Mouse (Mus musculus) ovary, postnatal 10 days (tissue): ENCODE data around the gene Hoxa5.

Source experiments
- DNase-seq: peaks from one replicate; pipeline ENCODE4 v3.0.0; 2022; ENCODE audit warnings: low spot score

Hoxa5 gene

DNA sequence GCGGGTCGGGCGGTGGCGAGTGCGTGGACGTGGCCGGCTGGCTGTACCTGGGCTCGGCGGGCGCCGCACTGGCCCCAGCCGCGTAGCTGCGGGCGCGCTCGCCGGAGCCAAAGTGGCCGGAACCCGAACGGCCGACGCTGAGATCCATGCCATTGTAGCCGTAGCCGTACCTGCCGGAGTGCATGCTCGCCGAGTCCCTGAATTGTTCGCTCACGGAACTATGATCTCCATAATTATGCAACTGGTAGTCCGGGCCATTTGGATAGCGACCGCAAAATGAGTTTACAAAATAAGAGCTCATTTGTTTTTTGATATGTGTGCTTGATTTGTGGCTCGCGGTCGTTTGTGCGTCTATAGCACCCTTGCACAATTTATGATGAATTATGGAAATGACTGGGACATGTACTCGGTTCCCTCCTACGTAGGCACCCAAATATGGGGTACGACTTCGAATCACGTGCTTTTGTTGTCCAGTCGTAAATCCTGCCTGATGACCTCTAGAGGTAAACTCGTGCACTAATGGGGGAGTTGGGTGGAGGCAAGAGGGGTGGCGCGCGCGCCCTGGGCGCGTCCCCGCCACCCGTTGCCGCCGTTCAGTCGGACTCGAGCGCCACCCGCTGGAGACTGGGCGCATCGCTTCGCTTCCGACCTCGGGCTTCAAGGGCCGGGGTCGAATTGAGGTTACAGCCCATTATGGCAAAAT, at the start of gene Hoxa5:
Gene Hoxa5, minus strand, starts transcription at position 538 of the 703 bp plus-strand sequence.
- no peak for DNase-seq

DNA sequence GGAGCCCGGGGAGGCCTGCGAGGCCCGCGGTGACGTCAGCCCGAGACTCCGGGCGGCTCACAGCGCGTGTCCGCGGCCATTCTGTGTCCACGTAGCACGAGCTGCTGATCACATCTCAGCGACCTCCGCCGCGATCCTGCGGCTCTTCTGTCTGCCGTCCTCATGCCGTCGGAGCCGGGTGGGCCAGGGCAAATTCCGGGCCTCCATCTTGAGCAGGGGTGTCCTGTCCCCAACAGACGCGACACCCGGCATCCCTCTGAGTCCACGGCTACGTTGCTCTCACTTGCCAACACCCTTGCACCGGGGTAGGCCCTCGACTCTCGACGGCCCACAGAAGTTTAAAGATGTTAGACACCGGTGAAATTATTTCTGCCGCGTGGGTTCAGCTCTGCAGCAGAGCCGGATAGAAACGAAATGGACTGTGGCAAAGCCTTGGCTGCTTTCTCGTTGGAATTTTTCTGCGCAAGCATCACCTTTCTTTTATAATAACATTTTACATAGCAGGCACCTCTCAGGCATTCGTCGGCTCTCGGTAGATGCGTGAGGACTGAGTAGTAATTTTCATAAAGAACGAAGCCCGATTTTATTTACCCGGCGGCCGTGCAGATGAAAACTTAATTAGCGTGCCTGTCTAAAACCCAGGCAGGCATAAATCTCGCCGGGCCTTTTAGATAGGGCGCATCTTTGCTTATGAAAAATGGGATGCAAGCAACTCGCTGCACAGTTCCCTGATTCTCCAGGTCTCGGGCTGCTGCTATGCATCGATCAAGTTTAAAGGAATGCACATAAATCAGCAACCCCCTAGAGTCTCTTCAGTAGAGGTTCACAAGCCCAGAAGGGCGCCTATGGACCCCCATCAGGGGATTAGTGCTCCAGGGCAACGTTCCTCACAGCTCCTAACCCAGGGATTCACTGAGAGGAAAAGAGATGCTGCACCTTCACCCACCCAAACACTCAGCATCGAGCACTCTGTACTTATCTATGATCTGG, 49.4 kb upstream of the Hoxa5 start:
- no peak for DNase-seq

DNA sequence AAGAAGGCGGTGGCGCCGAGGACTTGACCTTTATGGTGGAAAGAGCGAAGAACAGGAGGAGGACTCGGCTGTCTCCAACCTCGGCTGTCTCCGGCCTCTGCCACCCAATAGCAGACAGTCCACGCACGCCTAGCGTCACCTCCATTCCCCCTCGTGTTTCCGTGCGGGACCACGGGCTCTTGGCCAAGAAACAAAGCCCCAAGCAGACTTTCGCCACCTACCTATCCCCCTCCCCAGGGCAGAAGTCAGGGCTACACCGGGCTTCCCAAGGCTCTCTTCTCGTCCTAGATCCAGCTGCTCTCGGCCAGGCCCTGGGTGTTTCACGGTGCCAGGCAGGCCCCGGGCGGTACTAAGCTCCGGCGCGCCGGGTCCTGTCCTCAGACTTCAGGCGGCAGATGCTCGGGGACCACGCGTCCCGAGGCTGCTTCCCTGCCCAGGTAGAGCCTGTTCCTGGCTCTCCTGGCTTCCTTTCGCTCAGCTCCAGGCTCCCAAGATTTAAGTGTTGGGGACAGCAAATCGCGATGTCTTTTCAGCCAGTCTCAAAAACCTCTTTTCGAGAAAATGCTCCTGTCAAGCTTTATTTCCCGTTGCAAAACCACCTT, 48.5 kb upstream of the Hoxa5 start:
- no peak for DNase-seq

DNA sequence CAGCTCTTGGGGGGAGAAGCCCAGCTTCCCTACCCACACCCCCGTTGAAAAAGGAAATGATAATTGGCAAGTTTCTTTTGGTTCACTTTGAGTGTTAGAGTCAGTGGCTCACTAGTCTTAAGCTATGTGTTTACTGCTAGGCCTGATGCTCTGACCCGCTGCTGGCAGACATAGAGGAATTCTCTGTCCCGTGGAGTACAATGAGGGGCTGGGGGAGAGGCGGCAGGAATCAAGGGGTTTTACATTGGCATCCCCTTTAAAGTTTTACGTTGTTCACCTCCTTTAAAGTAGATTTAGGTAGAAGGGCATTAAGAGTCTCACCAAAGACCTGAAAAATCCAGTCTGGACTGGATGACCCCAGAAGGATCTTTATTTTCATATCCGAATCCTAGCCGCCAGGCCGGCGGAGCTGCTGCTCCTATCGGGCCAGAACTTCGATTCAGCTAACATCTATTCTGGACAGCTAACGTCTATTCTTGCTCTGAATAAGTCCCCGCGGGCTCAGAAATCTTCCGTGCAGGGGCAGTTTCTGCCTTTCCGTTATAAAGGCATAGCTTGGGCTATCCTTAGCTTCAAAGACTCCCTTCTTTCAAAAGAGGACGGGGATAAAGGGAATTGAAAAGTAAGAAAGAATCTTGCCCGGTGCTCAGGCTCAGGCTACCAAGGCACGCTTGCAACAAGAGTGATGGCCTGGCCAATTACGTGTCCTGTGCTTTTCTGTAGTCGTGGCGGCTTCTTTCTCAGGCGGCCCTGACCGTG, 47.8 kb upstream of the Hoxa5 start:
- no peak for DNase-seq

DNA sequence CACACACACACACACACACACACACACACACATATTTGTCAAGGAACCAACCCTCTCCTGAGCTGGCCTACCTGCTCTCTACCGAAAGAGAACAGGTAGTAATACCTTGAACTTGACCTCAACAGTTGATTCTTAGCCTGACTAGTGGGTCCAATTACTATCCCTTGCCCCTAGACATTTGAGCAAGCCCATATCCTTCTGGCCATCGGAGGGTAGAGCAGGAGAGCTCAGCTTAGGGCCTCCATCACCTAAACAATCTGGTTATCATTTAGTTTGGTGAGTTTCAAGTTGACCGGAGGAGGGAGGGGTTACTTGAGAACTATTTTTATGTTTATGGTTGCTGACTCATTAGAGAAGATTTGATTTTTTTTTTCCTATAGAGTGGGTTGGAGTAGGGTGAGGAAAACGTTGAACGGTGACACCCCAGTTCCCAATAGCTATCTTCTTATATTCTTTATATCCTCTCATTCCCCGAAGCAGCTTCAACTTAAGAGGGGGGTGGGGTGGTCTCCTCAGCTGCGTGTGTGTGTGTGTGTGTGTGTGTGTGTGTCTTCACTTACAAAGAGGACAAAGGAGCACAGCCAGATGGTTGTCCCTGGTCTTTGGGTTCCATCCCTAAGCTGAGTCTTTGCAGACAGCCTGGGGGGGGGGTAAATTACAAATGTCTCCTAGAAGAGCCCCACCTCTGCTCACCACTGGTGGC, 46.9 kb upstream of the Hoxa5 start:
- DNase-seq: no peak

DNA sequence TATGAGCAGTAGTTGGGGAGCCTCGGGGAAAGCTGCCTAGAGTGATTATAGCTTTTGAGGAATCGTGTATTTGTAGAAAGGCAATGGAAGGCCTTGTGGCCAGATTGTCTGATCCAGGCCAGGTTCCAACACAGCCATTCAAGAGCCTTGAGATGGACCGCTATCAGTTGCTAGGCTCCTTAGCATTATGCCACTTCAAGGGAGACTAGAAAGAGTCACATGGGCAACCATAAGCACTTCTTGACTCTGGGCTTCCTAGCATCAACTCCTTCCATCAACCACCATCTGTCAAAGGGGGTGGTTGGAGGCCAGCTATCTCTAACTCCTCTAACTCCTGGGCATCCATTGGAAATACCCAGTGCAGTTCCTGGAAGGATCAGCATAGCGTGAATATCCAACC, 45.4 kb upstream of the Hoxa5 start:
- no peak for DNase-seq

DNA sequence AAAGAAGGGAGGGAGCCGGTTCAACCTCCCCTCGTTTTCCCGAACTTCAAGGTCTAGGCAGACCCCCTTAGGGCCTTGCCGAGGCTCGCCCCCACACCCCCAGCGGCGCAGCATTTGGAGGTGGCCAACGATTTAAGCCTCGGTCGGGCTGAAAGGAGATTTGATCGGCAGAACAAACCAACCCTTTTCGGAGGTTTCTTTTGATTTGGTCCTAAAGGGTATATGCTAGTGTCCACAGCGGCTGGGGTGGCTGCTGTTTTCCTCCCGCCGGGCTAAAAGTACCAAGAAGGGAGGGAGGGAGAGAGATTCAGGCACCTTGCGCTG, 45.0 kb upstream of the Hoxa5 start:
- no peak for DNase-seq

DNA sequence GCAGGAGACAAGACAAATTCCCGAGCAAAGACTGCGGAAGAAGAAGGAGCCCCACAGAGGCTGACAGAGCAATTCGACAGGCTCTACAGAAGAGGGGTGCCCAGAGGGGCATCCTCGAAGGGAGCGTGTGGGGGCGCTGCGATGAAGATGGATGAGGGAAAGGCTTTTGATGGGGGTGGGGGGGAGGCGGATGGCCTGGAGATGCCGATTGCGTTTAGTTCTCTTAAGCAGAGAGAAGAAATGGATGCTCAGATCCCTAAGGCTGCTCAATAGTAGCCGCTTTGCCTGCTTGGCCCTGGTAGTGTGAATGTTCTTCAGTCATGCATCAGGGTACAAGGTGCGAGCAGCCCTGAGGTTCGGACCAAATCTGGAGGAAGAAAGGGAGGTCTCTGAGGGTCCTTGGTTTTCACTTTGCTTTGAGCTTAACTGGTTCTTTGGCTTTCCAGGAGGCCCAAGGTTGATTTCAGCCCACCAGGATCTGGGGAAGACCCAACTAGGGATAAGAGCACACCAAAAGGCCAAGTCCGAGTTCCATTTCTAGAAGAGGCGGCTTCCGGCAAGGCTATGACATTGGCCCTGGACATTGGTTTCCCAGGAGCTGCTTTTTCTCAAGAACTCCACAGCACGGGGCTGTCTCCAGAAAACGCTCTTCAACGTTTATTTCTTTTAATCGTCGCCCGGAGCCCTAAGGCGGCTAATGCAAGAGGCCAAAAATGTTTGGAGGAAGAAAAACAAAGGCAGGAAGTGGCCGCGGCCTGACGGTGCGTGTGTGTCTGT, 44.4 kb upstream of the Hoxa5 start:
- DNase-seq: no peak

DNA sequence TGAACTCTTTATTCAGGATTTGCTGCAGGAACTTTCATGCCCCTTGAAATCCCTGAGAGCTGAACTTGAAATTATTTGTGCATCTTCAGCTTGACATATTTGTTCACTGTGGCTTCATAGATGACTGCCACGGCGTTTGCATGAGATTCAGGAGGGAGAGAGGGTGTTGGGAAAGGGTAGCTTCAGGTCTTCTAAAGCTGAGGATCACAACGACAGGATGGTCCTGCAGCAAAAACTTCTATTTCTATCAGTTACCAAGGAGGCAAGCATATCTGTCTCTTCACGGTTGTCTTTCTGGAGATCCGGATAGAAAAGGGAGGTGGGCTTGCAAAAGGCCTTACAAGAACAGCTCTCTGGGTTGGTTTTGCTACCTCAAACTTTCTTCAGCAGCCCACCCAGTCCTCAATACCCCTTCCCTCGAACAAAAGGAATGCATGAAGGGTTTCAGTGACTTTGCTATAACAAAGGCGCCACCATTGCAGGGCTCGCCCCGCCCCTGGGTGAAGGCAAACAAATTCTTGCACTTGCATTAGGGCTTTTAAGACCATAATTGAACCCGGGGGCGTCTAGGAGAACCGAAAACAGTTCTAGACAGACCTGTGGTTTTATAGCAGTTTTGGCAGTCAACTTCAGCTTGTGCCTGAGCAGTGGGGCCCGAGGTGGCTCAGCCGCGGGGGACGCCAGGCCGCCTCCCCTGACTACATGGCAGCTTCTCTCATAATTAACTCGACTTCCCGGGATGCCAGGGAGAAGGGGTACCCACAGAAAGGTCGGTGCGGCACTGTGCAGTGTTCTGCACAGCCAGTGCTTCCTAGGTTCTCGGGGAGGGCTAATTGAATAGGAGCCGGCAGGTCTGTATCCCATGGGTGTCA, 43.6 kb upstream of the Hoxa5 start:
- DNase-seq: no peak

DNA sequence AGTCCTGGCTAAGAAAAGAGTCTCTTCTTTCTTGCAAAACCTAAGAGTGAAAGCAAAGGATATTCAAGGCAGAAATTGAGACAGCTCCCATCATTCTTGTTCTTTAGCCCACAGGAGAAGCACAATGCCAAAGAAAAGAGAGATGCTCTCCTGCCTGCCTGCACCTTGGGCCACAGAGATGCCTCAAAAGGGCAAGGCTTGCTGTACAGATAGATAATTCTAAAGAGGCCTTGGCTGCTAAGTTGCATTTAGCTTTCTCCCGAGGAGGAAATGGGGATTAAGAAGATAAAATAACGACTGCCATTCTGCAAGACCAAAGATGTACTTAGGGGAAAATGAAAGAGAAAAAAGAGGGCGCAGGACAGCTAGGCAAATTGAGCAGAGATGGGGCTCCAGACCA, 42.5 kb upstream of the Hoxa5 start:
- DNase-seq: no peak

DNA sequence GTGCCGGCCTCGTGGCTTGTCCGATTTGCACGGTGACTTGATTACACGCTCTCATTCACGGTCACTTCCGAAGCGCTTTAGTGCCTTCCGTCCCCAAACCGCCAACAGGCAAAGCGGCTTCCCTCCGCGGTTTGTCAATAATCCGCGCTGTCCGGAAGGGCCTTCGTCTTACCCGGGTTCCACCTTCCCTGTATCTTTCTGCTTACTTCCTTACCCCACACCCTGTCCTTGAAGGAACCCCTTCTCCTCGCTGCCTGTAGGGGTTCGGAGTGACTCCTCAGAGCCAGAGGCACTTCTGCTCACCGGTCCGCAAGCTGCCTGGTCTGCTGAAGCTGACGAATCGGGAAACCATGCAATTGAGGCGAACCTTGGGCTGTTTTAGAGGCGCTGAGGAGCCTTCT, 42.0 kb upstream of the Hoxa5 start:
- DNase-seq: no peak

DNA sequence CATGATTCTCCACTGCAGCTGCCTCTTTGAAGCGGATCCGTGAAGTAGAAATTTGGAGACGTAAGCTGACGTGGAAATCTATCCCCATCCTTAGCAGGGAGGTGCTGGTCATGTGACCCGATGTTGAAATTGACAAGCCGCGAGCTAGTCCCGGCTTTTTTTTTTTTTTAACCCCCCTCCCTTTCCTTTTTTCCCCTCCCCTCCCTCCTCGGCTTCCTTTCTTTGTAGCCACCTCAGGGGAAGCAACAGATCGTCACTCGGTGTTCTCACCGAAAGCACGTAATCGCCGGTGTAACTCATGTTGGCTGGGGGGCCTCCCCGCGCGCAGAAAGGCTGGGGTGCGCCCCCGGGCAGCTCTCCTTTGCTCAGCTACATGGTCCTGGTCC, 41.4 kb upstream of the Hoxa5 start, which contains the start of gene Hoxa11:
Gene Hoxa11, minus strand, starts transcription at position 54 of the 386 bp plus-strand sequence.
- DNase-seq: no peak

DNA sequence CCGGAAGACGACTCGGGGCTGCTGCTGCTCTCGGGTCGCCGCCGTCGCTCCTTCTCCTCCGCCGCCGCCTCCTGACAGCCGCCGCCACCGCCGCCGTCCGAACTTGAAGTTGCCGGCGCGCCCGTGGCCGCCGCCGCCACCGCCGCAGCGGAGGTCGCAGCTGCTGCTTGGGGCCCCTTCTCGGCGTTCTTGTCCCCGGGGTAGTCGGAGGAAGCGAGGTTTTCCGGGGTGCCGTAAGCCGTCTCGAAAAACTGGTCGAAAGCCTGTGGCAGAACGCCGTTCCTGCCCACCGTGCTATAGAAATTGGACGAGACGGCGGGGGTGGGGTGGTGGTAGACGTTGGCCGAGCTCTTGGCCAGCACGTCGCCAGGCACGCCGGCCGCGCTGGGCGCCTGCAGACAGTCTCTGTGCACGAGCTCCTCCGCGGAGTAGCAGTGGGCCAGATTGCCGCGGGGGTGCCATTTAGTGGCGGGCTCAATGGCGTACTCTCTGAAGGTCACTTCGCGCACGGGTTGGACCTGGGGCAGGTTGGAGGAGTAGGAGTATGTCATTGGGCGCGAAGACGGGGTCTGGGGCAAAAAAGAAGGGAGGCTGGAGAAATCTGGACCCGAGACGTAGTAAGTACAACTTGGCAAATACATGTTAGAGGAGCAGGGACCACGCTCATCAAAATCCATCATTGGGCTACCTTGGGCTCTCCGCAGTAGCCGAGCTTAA, 40.8 kb upstream of the Hoxa5 start:
- peak; percentile 11 for DNase-seq

DNA sequence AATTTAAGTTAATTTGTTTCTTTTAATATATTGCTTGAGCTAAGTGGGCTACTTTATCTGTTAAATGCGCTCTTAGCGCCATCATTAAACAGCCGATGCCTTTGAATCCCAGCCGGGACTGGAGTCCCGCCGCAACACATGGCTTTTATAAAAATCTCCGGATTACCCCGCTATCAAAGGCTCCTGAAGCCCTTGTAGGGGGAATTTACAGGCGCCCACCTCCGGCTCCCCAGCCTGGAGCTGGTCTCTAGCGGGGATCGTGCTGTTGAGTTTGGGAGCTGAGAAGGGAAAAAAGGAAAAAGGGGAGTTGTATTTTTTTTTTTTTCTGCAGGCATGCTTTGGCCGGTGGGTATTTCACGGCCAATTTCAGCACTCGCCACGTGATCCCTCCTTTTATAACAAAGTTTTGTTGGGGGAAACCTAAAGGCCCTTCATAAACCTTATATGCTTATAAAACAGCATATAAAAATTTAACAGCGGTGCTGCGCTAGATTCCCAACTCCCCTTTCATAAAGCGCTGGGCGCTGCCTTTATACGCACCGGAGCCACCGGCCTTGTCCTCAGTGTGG, 40.2 kb upstream of the Hoxa5 start:
- no peak for DNase-seq

DNA sequence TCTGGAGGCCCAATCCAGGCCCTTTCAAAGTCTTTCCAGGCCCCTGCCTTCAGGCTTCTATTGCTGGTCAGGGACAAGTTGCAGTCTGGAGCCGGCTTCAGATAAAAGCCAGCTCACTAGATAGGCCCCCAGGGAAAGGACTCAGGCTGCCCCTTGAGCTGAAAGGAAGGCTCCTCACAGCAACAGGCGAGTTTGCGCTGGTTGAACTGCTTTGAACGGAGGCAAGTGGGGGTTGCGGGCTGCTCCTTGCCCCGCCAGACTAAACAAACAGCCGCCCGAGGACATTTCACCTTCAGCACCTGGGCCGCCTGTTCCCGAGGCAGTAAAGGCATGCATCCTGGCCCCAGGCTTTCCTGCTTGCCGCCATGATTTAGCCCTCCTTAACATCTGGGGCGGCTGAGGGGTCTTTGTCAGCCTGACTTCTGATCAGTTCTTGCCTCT, 39.3 kb upstream of the Hoxa5 start:
- no peak for DNase-seq

DNA sequence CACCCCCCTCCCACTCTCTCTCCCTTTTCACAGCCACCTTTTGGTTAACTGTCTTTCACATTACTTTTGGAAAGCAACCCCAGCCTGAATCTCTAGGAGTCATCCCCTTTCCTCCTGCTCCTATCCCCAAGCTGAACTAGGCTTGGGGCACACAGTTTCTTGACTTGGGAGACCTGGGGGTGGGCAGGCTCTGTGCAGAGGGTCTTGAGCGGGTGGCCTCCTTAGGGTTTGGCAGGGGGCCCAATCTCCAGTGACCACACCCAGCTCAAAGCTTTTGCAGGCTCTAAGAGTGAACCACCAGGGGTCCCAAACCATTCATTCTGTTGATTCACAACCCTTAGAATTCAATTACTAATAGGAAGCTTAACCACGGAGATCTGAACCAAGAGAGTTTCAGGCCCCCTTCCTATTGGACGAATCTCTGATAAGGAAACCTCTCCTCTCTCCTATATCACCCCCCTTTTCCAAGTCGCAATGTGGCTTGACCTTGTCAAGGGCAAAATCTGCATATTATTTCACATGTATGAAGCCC, 38.5 kb upstream of the Hoxa5 start:
- DNase-seq: no peak

DNA sequence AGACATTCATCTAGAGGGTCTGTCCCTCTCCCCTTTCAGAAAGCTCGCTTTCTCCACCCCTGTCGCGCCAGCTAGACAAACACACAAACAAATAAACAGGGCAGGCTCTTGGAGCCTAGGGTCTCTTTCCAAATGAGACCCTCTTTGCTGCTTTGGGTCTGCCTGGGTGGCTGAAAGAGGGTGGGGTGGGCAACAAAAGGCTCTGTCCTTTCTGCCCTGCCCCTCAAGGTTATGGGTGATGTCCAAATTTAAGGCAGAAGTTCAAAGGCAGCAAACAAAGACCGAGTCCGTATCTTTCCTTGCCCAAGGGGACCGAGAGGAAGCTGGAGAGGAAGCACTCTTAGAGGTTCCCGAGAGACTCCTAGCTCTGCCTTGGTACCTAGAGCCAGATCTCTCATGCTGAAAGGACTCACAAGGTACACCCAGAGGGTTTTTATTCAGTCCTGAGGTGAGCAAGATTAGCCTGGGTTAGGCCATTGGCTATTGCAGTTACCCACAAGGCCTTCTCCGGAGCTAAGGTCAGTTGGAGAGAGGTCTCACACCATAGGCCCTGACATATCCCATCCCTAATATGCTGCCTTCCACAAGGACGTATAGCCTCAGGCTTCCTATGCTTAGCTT, 36.7 kb upstream of the Hoxa5 start:
- DNase-seq: no peak
